38 mouse cellular contexts compared by ENCODE assay signal in the genomic region with DNA sequence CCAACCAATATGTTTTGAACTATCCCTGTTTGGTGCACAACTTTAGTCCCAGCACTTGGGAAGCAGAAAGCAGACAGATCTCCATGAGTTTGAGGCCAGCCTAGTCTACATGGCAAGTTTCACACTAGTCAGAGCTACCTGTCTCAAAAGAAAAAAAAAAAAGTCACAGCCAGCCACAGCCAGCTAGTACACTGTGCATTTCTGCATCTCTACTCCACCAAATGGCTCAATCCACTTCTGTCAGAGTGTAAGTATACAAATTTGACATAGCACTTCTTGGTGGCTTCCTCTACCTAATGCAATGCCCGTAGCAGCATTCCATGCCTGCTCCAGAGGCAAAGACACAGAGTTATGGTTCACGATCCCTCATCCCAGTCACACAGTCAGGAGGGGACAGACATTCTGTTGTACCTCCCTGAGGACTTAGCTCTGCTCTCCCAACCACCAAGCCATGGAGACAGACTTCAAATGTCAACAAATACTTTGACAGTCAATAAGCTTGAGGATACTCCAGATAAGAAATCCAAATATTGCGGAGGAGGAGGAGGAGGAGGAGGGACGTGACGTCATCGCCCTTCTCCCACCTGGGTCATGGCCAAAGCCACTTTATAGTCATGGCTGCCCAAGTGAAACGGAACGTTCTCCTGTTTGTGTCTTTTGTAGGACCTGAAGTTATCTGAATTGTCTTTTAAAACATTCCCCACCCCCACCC. TPM values are rescaled to one million over a fixed set of nuclear protein-coding genes. Genes with fewer than 3 reads are reported as not detected.
DNase-seq lines count a peak whose midpoint lies in the region; ATAC-seq and TF ChIP-seq lines count a peak whose summit lies in the region.
"Had no signal": no experiment of that assay in that cellular context is flagged by ENCODE, and none has a peak within 500 bp of the region (broad histone marks: within the 10 kb centered on the region; RNA-seq: fewer than 3 reads in every experiment).

No protein-coding gene starts in this region.

- WGBS in lung, adult 2 months = 45% methylated on average over 8 of the region's 8 CpGs
- WGBS in macrophage (ENCODE audit: missing documents) = 84% methylated on average over 8 of the region's 8 CpGs
- WGBS in neural tube, embryonic 15.5 days = 80% methylated on average over 8 of the region's 8 CpGs

- in situ Hi-C loops in CH12.LX (cut with MboI; ENCODE audit: low pct_ligation_motif_present, low pct_unique_long_range_greater_than_20kb, low sequenced_read_pairs) = no loop called here

- no peak for ATAC-seq in neural tube, embryonic 15.5 days (ENCODE audit: low FRiP score)
- ATAC-seq: forebrain, postnatal 0 days; intestine, embryonic 16.5 days; midbrain, embryonic 13.5 days had no signal

- H3K27me3 ChIP-seq in CH12.LX (replicated peaks) = no peaks in the 10 kb centered on the region
- no peaks in the 10 kb centered on the region for H3K27me3 ChIP-seq in neural tube, embryonic 15.5 days (replicated peaks)
- H3K27me3 ChIP-seq: embryonic facial prominence, embryonic 15.5 days; forebrain, embryonic 12.5 days; heart, embryonic 15.5 days; midbrain, embryonic 13.5 days had no signal

- H3K9ac ChIP-seq in CH12.LX (ENCODE audit: insufficient read depth, low read depth) = no peak overlapping the region
- no peak overlapping the region for H3K9ac ChIP-seq in neural tube, embryonic 15.5 days (replicated peaks)
- H3K9ac ChIP-seq: embryonic facial prominence, embryonic 15.5 days; forebrain, embryonic 12.5 days; forebrain, postnatal 0 days; heart, embryonic 15.5 days; hindbrain, embryonic 12.5 days; liver, embryonic 14.5 days; midbrain, embryonic 13.5 days had no signal

- H3K4me3 ChIP-seq in CH12.LX (replicated peaks in 1 of 3; ENCODE audit: low read depth in 2 of 3, low read length in 2 of 3, poor library complexity in 1 of 3) (no peak overlapping the region), macrophage (ENCODE audit: inconsistent target) (no peak overlapping the region)
- H3K4me3 ChIP-seq in lung, adult 2 months (replicated peaks; ENCODE audit: extremely low read depth, low read depth, low read length) = no peak overlapping the region
- no peak overlapping the region for H3K4me3 ChIP-seq in neural tube, embryonic 15.5 days (replicated peaks)
- H3K4me3 ChIP-seq: embryonic facial prominence, embryonic 10.5 days; embryonic facial prominence, embryonic 15.5 days; forebrain, embryonic 12.5 days; heart, embryonic 10.5 days; heart, embryonic 15.5 days; hindbrain, embryonic 12.5 days; midbrain, embryonic 13.5 days had no signal

- H3K36me3 ChIP-seq in CH12.LX (replicated peaks in 1 of 2; ENCODE audit: control insufficient read depth in 1 of 2, insufficient read depth in 1 of 2, low read length in 1 of 2) = no peaks in the 10 kb centered on the region
- no peaks in the 10 kb centered on the region for H3K36me3 ChIP-seq in macrophage (ENCODE audit: inconsistent target)
- no peaks in the 10 kb centered on the region for H3K36me3 ChIP-seq in neural tube, embryonic 15.5 days
- H3K36me3 ChIP-seq: embryonic facial prominence, embryonic 10.5 days; embryonic facial prominence, embryonic 15.5 days; forebrain, embryonic 12.5 days; G1E; heart, embryonic 10.5 days; heart, embryonic 15.5 days; hindbrain, embryonic 12.5 days; midbrain, embryonic 13.5 days had no signal

- no peak overlapping the region for H3K4me2 ChIP-seq in CH12.LX (ENCODE audit: insufficient read depth, low read depth, poor library complexity, severe bottlenecking)
- no peak overlapping the region for H3K4me2 ChIP-seq in neural tube, embryonic 15.5 days
- H3K4me2 ChIP-seq: embryonic facial prominence, embryonic 15.5 days; forebrain, embryonic 12.5 days; heart, embryonic 15.5 days; hindbrain, embryonic 12.5 days; midbrain, embryonic 13.5 days had no signal

- dilution Hi-C loops in CH12.LX (cut with MboI; ENCODE audit: extremely low pct_ligation_motif_present, extremely low pct_unique_long_range_greater_than_20kb, low sequenced_read_pairs) = no loop called here

- no peak for DNase-seq in CH12.LX (ENCODE audit: extremely low read depth)
- peak; percentile 74 for DNase-seq in lung, adult 2 months
- DNase-seq in lung, postnatal 10 days = peak; percentile 73
- no peak for DNase-seq in adrenal gland, postnatal 36 days
- DNase-seq in ovary, postnatal 14 days (ENCODE audit: low spot score) = no peak
- DNase-seq in adrenal gland, postnatal 14 days = no peak
- DNase-seq: adrenal gland, postnatal 10 days; cerebellum, adult 2 months; cerebellum, postnatal 25 days; forebrain, postnatal 0 days; gastrocnemius, postnatal 25 days; heart, adult 11 months; kidney, adult 8-10 months; kidney, postnatal 4 days; liver; spleen, adult 18-20 months; thymus, postnatal 4 days had no signal

- no peak for TF ChIP-seq RAD21 in CH12.LX (IDR thresholded peaks at IDR 0.05; ENCODE audit: low read depth, low read length)

- TF ChIP-seq CTCF in CH12.LX (conservative IDR thresholded peaks at IDR 0.05 in 1 of 2, IDR thresholded peaks at IDR 0.05 in 1 of 2; ENCODE audit: low read depth in 2 of 2, low read length in 2 of 2) = no peak
- no peak for TF ChIP-seq CTCF in lung, adult 2 months (IDR thresholded peaks at IDR 0.05; ENCODE audit: insufficient read depth, low read length)

- peaks cover under 1% of the 10 kb centered on the region for H3K9me3 ChIP-seq in CH12.LX (replicated peaks; ENCODE audit: low read length)
- H3K9me3 ChIP-seq in neural tube, embryonic 15.5 days (replicated peaks) = no peaks in the 10 kb centered on the region
- H3K9me3 ChIP-seq: embryonic facial prominence, embryonic 10.5 days; embryonic facial prominence, embryonic 15.5 days; forebrain, embryonic 12.5 days; G1E; heart, embryonic 10.5 days; heart, embryonic 15.5 days; hindbrain, embryonic 12.5 days; midbrain, embryonic 13.5 days had no signal

- H3K4me1 ChIP-seq in CH12.LX (ENCODE audit: control insufficient read depth in 1 of 2, insufficient read depth in 2 of 2) = peaks cover 32 to 62% of the 10 kb centered on the region in 2 experiments
- peaks cover 10% of the 10 kb centered on the region; the same call in 1 of the 2 replicates for H3K4me1 ChIP-seq in lung, adult 2 months (ENCODE audit: control insufficient read depth, insufficient read depth, low read length)
- no peaks in the 10 kb centered on the region for H3K4me1 ChIP-seq in neural tube, embryonic 15.5 days
- H3K4me1 ChIP-seq: embryonic facial prominence, embryonic 15.5 days; heart, embryonic 15.5 days; hindbrain, embryonic 12.5 days; midbrain, embryonic 13.5 days had no signal

- H3K27ac ChIP-seq in CH12.LX (ENCODE audit: insufficient read depth, low read depth) = no peak overlapping the region
- peak overlapping the region; percentile 95 for H3K27ac ChIP-seq in macrophage
- no peak overlapping the region for H3K27ac ChIP-seq in neural tube, embryonic 15.5 days (replicated peaks)
- H3K27ac ChIP-seq: embryonic facial prominence, embryonic 10.5 days; embryonic facial prominence, embryonic 15.5 days; forebrain, embryonic 12.5 days; heart, embryonic 10.5 days; heart, embryonic 15.5 days; hindbrain, embryonic 12.5 days; kidney, postnatal 0 days; liver, embryonic 14.5 days; midbrain, embryonic 13.5 days had no signal

- TF ChIP-seq EP300 in CH12.LX (IDR thresholded peaks at IDR 0.05; ENCODE audit: low read length) = no peak

- TF ChIP-seq POLR2A in CH12.LX (IDR thresholded peaks at IDR 0.05; ENCODE audit: low read depth, low read length) = no peak
- no peak for TF ChIP-seq POLR2A in lung, adult 2 months (IDR thresholded peaks at IDR 0.05; ENCODE audit: borderline replicate concordance, extremely low read depth, low read depth, low read length)

- no peaks in the 10 kb centered on the region for H3K79me2 ChIP-seq in CH12.LX (replicated peaks; ENCODE audit: control insufficient read depth, extremely low read depth, insufficient read depth, poor library complexity, severe bottlenecking)
- peaks cover 12% of the 10 kb centered on the region for H3K79me2 ChIP-seq in macrophage (ENCODE audit: inconsistent target)

RNA-seq across cellular contexts. Expression of a gene that starts 3.1 kb away (rescaled TPM):
- total RNA-seq in CH12.LX (2012; rRNA removed) = 0.08 TPM in 2 replicates
- 0.08 TPM in 1 of 2 replicates, not detected in the other for total RNA-seq in CH12.LX (2014; rRNA removed)
- polyA plus RNA-seq in CH12.LX (2012; ENCODE audit: insufficient read length, low read depth) = not detected in 2 replicates
- polyA plus RNA-seq in lung, adult 2 months (2012; rRNA removed) = not detected in 2 replicates
- 10 to 100 TPM in 16 of 26 experiments, 1 to 10 TPM in 10; 4.7 to 50.1 (median 11.3) TPM for total RNA-seq in macrophage (2018; cell fraction: chromatin; rRNA removed)
- total RNA-seq in macrophage (2018; cell fraction: cytosol; rRNA removed) = 1 to 10 TPM in 3 of 26 experiments, under 1 TPM in 23; 0.04 to 2.1 (median 0.42) TPM
- total RNA-seq in macrophage (2018; cell fraction: nucleus; rRNA removed) = 10 to 100 TPM in 19 of 26 experiments, 1 to 10 TPM in 7; 5.1 to 42.5 (median 15.9) TPM
- 0.28 to 1.1 TPM (median 0.40 TPM) in 3 replicates for polyA plus RNA-seq in macrophage (2018)
- polyA plus RNA-seq in neural tube, embryonic 15.5 days (2015; fragmentation: Nextera tagmentation; extraction: Ambion mirVana) = 0.05 TPM in 1 of 2 replicates, not detected in the other
- not detected for total RNA-seq in adrenal gland, postnatal 36 days (2021)
- not detected in 2 replicates for total RNA-seq in adrenal gland, postnatal 14 days (2021)
- total RNA-seq: adrenal gland, postnatal 10 days; forebrain, postnatal 0 days; gastrocnemius, postnatal 25 days; heart, postnatal 25 days; layer of hippocampus, postnatal 10 days; left cerebral cortex, adult 18-20 months; left cerebral cortex, postnatal 14 days had no signal
- polyA plus RNA-seq: brain, embryonic 14.5 days; C2C12; cerebellum, adult 2 months; embryonic facial prominence, embryonic 10.5 days; embryonic facial prominence, embryonic 15.5 days; forebrain, embryonic 12.5 days; forebrain, postnatal 0 days; G1E; heart, embryonic 10.5 days; heart, embryonic 15.5 days; hindbrain, embryonic 12.5 days; intestine, embryonic 16.5 days; limb, embryonic 11.5 days; liver, embryonic 14.5 days; midbrain, embryonic 13.5 days; neural tube, embryonic 14.5 days had no signal

RNA-seq across cellular contexts. Expression of a gene that starts 8.9 kb away (rescaled TPM):
- total RNA-seq in CH12.LX (2012; rRNA removed) = 19.7 and 23.3 TPM in 2 replicates
- total RNA-seq in CH12.LX (2014; rRNA removed) = 22.3 and 24.5 TPM in 2 replicates
- polyA plus RNA-seq in CH12.LX (2012; ENCODE audit: insufficient read length, low read depth) = 18.6 and 23.7 TPM in 2 replicates
- 22.2 and 40.9 TPM in 2 replicates for polyA plus RNA-seq in lung, adult 2 months (2012; rRNA removed)
- total RNA-seq in macrophage (2018; cell fraction: chromatin; rRNA removed) = 10 to 100 TPM; 25.6 to 95.9 (median 56.5) TPM
- total RNA-seq in macrophage (2018; cell fraction: cytosol; rRNA removed) = 10 to 100 TPM; 24.6 to 33.2 (median 29.0) TPM
- total RNA-seq in macrophage (2018; cell fraction: nucleus; rRNA removed) = 10 to 100 TPM; 32.1 to 79.2 (median 45.3) TPM
- polyA plus RNA-seq in macrophage (2018) = 22.7 to 28.5 TPM (median 22.9 TPM) in 3 replicates
- polyA plus RNA-seq in neural tube, embryonic 15.5 days (2015; fragmentation: Nextera tagmentation; extraction: Ambion mirVana) = 50.1 and 50.7 TPM in 2 replicates
- 10 to 100 TPM; 36.7 to 49.2 TPM for total RNA-seq in adrenal gland, postnatal 36 days (2021)
- 41.0 and 41.1 TPM in 2 replicates for total RNA-seq in adrenal gland, postnatal 14 days (2021)

RNA-seq across cellular contexts. Expression of a gene that starts 54.2 kb away (rescaled TPM):
- 33.9 and 39.3 TPM in 2 replicates for total RNA-seq in CH12.LX (2012; rRNA removed)
- total RNA-seq in CH12.LX (2014; rRNA removed) = 56.6 and 57.6 TPM in 2 replicates
- polyA plus RNA-seq in CH12.LX (2012; ENCODE audit: insufficient read length, low read depth) = 32.2 and 33.4 TPM in 2 replicates
- polyA plus RNA-seq in lung, adult 2 months (2012; rRNA removed) = 39.3 and 42.6 TPM in 2 replicates
- total RNA-seq in macrophage (2018; cell fraction: chromatin; rRNA removed) = 100 to 1,000 TPM in 21 of 26 experiments, 10 to 100 TPM in 5; 69.8 to 341 (median 149) TPM
- 100 to 1,000 TPM; 138 to 379 (median 169) TPM for total RNA-seq in macrophage (2018; cell fraction: cytosol; rRNA removed)
- 100 to 1,000 TPM; 113 to 469 (median 244) TPM for total RNA-seq in macrophage (2018; cell fraction: nucleus; rRNA removed)
- 52.2 to 84.3 TPM (median 79.7 TPM) in 3 replicates for polyA plus RNA-seq in macrophage (2018)
- polyA plus RNA-seq in neural tube, embryonic 15.5 days (2015; fragmentation: Nextera tagmentation; extraction: Ambion mirVana) = 16.8 and 20.2 TPM in 2 replicates
- 10 to 100 TPM; 65.2 to 70.7 TPM for total RNA-seq in adrenal gland, postnatal 36 days (2021)
- 61.7 and 65.3 TPM in 2 replicates for total RNA-seq in adrenal gland, postnatal 14 days (2021)

RNA-seq across cellular contexts. Expression of a gene that starts 56.3 kb away (rescaled TPM):
- total RNA-seq in CH12.LX (2012; rRNA removed) = 2.2 and 3.3 TPM in 2 replicates
- total RNA-seq in CH12.LX (2014; rRNA removed) = 1.3 and 1.4 TPM in 2 replicates
- polyA plus RNA-seq in CH12.LX (2012; ENCODE audit: insufficient read length, low read depth) = 0.76 and 0.79 TPM in 2 replicates
- polyA plus RNA-seq in lung, adult 2 months (2012; rRNA removed) = 3.8 and 4.4 TPM in 2 replicates
- 10 to 100 TPM; 10.1 to 29.8 (median 19.5) TPM for total RNA-seq in macrophage (2018; cell fraction: chromatin; rRNA removed)
- 1 to 10 TPM; 1.9 to 5.1 (median 3.2) TPM for total RNA-seq in macrophage (2018; cell fraction: cytosol; rRNA removed)
- 10 to 100 TPM in 17 of 26 experiments, 1 to 10 TPM in 9; 6.0 to 20.6 (median 11.4) TPM for total RNA-seq in macrophage (2018; cell fraction: nucleus; rRNA removed)
- polyA plus RNA-seq in macrophage (2018) = 2.1 to 3.4 TPM (median 2.5 TPM) in 3 replicates
- 2.8 and 3.2 TPM in 2 replicates for polyA plus RNA-seq in neural tube, embryonic 15.5 days (2015; fragmentation: Nextera tagmentation; extraction: Ambion mirVana)
- 1 to 10 TPM; 5.3 to 7.1 TPM for total RNA-seq in adrenal gland, postnatal 36 days (2021)
- total RNA-seq in adrenal gland, postnatal 14 days (2021) = 3.3 and 7.0 TPM in 2 replicates

RNA-seq across cellular contexts. Expression of a gene that starts 56.5 kb away (rescaled TPM):
- total RNA-seq in CH12.LX (2012; rRNA removed) = 14.1 and 18.3 TPM in 2 replicates
- total RNA-seq in CH12.LX (2014; rRNA removed) = 18.7 and 20.9 TPM in 2 replicates
- polyA plus RNA-seq in CH12.LX (2012; ENCODE audit: insufficient read length, low read depth) = 18.9 and 24.2 TPM in 2 replicates
- 0.89 and 1.6 TPM in 2 replicates for polyA plus RNA-seq in lung, adult 2 months (2012; rRNA removed)
- total RNA-seq in macrophage (2018; cell fraction: chromatin; rRNA removed) = 100 to 1,000 TPM in 25 of 26 experiments, 10 to 100 TPM in 1; 68.8 to 273 (median 190) TPM
- 100 to 1,000 TPM in 5 of 26 experiments, 10 to 100 TPM in 21; 41.7 to 127 (median 76.9) TPM for total RNA-seq in macrophage (2018; cell fraction: cytosol; rRNA removed)
- total RNA-seq in macrophage (2018; cell fraction: nucleus; rRNA removed) = 100 to 1,000 TPM in 25 of 26 experiments, 10 to 100 TPM in 1; 85.2 to 241 (median 194) TPM
- 42.9 to 88.7 TPM (median 63.5 TPM) in 3 replicates for polyA plus RNA-seq in macrophage (2018)
- 3.7 and 4.2 TPM in 2 replicates for polyA plus RNA-seq in neural tube, embryonic 15.5 days (2015; fragmentation: Nextera tagmentation; extraction: Ambion mirVana)
- total RNA-seq in adrenal gland, postnatal 36 days (2021) = 1 to 10 TPM in 1 of 2 experiments, under 1 TPM in 1; 0.43 to 1.5 TPM
- 2.4 and 4.4 TPM in 2 replicates for total RNA-seq in adrenal gland, postnatal 14 days (2021)

Comparison
In these comparisons a context has a peak if more than half of its experiments do, and no peak if none do; other contexts are left out.
1. DNase-seq: peak in lung, adult 2 months (single experiment) and lung, postnatal 10 days (single experiment); none in CH12.LX (single experiment), adrenal gland, postnatal 36 days (0 of 2), ovary, postnatal 14 days (single experiment) and adrenal gland, postnatal 14 days (single experiment).